Mouse (Mus musculus) lung, adult 10 weeks (tissue): ENCODE results near the gene Sbk3. TPM values are rescaled to one million over a fixed set of nuclear protein-coding genes. Genes with fewer than 3 reads are reported as not detected.

ENCODE experiments used
- polyA plus RNA-seq: library from polyadenylated mRNA; stranded (reverse); fragments of 350-450 nt; fragmentation: Illumina TruSeq; extraction: RNeasy Lipid Tissue Mini Kit (QIAGEN cat#74804); gene quantifications from one replicate; pipeline ENCODE4 v1.2.3, GENCODE M21; 2014; ENCODE audit warnings: low read depth, low replicate concordance; ENCODE audit not compliant: insufficient read depth

Sbk3 gene
- 4.7 TPM for polyA plus RNA-seq

GRCm38 (mm10) chr7:4971068-4971467 is at the start of gene Sbk3:
TSS of gene Sbk3 (minus strand) at chr7:4971168.

GRCm38 (mm10) chr7:5020000-5020681 is 49.2 kb upstream of the Sbk3 start, which contains the start of the genes Zfp865 and Ccdc106:
TSS of gene Zfp865 (plus strand) at chr7:5020376.
TSS of gene Ccdc106 (plus strand) at chr7:5020553.

GRCm38 (mm10) chr7:5015118-5016001 is 44.4 kb upstream of the Sbk3 start, which contains the start of gene Gm44973:
TSS of gene Gm44973 (plus strand) at chr7:5015496.

GRCm38 (mm10) chr7:5014251-5015117 is 43.5 kb upstream of the Sbk3 start, which contains the start of the genes Zfp524 and Fiz1:
TSS of gene Zfp524 (plus strand) at chr7:5014415.
TSS of gene Fiz1 (minus strand) at chr7:5014697.

GRCm38 (mm10) chr7:4996003-4996895 is 25.3 kb upstream of the Sbk3 start, which contains the start of gene Zfp579:
TSS of gene Zfp579 (minus strand) at chr7:4996158.

GRCm38 (mm10) chr7:4964272-4964671 is 6.7 kb downstream of the Sbk3 start, which contains the start of gene Sbk2:
TSS of gene Sbk2 (minus strand) at chr7:4964406.

GRCm38 (mm10) chr7:4925441-4926381 is 45.3 kb downstream of the Sbk3 start, which contains the start of gene Ssc5d:
TSS of gene Ssc5d (plus strand) at chr7:4925785.

GRCm38 (mm10) chr7:4921824-4922482 is 49.0 kb downstream of the Sbk3 start, which contains the start of gene Nat14:
TSS of gene Nat14 (plus strand) at chr7:4922028.

Other genes with a start within 250 kb of the Sbk3 start
- gene Tmem150b, start 245.9 kb downstream of the Sbk3 start, polyA plus RNA-seq: 1.7 TPM
- 17.6 TPM for gene Kmt5c, start 231.1 kb downstream of the Sbk3 start, polyA plus RNA-seq
- 80.5 TPM for gene Cox6b2, start 218.1 kb downstream of the Sbk3 start, polyA plus RNA-seq
- not detected for gene Fam71e2, start 199.9 kb downstream of the Sbk3 start, polyA plus RNA-seq
- gene Il11, start 188.3 kb downstream of the Sbk3 start, polyA plus RNA-seq: 0.53 TPM
- not detected for gene Tmem190, start 188.2 kb downstream of the Sbk3 start, polyA plus RNA-seq
- 8.3 TPM for gene Tmem238, start 181.5 kb downstream of the Sbk3 start, polyA plus RNA-seq
- gene Rpl28, start 178.3 kb downstream of the Sbk3 start, polyA plus RNA-seq: 809 TPM
- 128 TPM for gene Ube2s, start 158.6 kb downstream of the Sbk3 start, polyA plus RNA-seq
- 0.48 TPM for gene Shisa7, start 126.5 kb downstream of the Sbk3 start, polyA plus RNA-seq
- 15.3 TPM for gene Isoc2b, start 100.9 kb downstream of the Sbk3 start, polyA plus RNA-seq
- 15.4 TPM for gene Isoc2a, start 94.0 kb downstream of the Sbk3 start, polyA plus RNA-seq
- gene Gm36210, start 64.7 kb downstream of the Sbk3 start, polyA plus RNA-seq: not detected
- 3.6 TPM for gene Zfp628, start 56.0 kb downstream of the Sbk3 start, polyA plus RNA-seq
- 6.2 TPM for gene Nat14, start 49.1 kb downstream of the Sbk3 start, polyA plus RNA-seq
- gene Ssc5d, start 45.4 kb downstream of the Sbk3 start, polyA plus RNA-seq: 1.6 TPM
- gene Sbk2, start 6.8 kb downstream of the Sbk3 start, polyA plus RNA-seq: 3.0 TPM
- 23.2 TPM for gene Zfp579, start 25.0 kb upstream of the Sbk3 start, polyA plus RNA-seq
- gene Zfp524, start 43.2 kb upstream of the Sbk3 start, polyA plus RNA-seq: 22.7 TPM
- gene Fiz1, start 43.5 kb upstream of the Sbk3 start, polyA plus RNA-seq: 14.4 TPM
- gene Gm44973, start 44.3 kb upstream of the Sbk3 start, polyA plus RNA-seq: not detected
- 8.2 TPM for gene Zfp865, start 49.2 kb upstream of the Sbk3 start, polyA plus RNA-seq
- not detected for gene Ccdc106, start 49.4 kb upstream of the Sbk3 start, polyA plus RNA-seq
- gene 4632433K11Rik, start 63.0 kb upstream of the Sbk3 start, polyA plus RNA-seq: not detected
- 2.8 TPM for gene Zfp784, start 67.3 kb upstream of the Sbk3 start, polyA plus RNA-seq
- 7.2 TPM for gene Zfp580, start 80.4 kb upstream of the Sbk3 start, polyA plus RNA-seq
- gene U2af2, start 91.0 kb upstream of the Sbk3 start, polyA plus RNA-seq: 96.1 TPM
- gene Epn1, start 109.1 kb upstream of the Sbk3 start, polyA plus RNA-seq: 61.0 TPM
- gene Rfpl4, start 145.8 kb upstream of the Sbk3 start, polyA plus RNA-seq: not detected
- gene Rasl2-9, start 154.8 kb upstream of the Sbk3 start, polyA plus RNA-seq: 0.49 TPM
- gene Vmn1r55, start 178.5 kb upstream of the Sbk3 start, polyA plus RNA-seq: not detected
- gene Vmn1r56, start 225.6 kb upstream of the Sbk3 start, polyA plus RNA-seq: not detected
- not detected for gene Vmn1r57, start 247.3 kb upstream of the Sbk3 start, polyA plus RNA-seq